Mouse (Mus musculus) urinary bladder, postnatal 4 days (tissue): ENCODE measurements at regions not wholly inside any gene's neighbourhood (a gene's known extent, or its start where the extent isn't known, plus 50 kb on each side); places are given as distances from the start of the nearest gene placed in this dataset.

Experiments used
- DNase-seq, 2 experiments: peaks; one replicate each; pipeline ENCODE4 v3.0.0; 2021 to 2022; ENCODE audit warnings: low spot score in 2 of 2

DNA sequence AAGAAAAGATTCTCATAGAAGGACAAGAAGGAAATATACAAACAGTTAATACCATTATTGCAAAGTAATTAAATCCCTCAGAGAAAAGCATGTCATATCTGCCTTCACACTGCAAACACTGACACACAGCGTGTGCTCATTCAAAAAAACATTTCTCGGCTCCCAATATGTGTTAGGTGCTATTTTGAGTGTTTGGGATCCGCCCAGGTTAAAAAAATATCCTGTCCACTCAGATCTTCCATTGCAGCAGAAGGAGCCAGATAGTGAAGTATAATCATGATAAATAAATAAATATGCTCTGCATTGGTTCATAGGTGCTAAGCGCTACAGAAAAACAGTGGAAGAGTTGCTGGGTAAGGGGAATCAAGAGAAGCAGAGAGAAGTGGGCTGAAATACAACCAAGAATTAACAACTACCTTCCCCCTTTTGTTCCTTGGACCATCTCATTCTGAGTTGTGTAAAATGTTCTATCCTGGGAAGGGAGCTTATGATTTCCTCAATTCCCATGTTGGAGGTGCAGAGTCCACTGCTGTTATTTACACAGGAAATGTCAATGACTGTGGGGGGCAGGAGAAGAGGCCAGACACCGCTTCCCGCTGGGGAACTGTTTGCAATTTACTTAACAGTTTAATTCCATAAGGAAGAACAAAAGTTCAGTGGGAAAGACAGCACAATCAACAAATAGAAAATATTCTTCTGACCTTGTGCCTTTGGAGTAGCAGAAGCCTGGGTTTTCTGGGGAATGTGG, 139.9 kb downstream of the Tle1 start:
- no peak for DNase-seq

DNA sequence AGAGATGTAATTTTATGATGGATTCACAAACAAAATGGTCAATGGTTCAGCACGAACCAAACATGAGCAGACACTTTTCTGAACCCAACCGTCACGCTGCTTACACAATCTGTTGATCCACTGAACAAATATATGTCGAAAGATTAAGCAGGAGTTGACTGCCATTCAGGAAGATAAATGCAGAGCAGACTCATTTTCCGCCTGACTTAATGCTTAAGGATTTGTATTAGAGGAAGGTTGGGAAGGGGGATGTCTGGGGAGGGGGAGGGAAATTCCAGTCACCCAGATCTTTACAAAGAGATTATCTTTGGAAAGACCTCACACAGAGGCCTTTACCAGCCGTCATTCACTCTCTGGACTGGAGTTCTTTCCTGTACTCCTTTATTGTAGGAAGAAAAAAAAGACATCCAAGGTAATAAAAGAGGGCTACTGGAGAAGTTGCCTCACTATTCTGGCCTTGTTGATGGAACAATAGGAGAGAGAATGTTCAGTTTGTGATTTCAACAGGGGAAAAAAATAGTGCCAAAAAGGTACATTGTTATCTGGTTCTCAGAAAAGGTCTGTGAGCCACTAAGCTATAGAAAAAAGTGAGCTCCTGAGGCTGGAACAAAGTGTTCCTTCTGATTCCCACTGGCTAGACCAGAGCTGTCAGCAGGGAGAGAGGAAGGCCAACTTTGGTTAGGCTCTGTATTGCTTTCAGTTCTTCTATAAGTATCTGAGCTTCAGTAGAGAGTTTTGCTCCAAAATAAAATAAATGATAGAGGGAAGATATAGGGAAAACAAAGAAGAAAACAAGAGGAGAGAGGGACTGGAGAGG, 150.9 kb downstream of the Tle1 start:
- no peak for DNase-seq

DNA sequence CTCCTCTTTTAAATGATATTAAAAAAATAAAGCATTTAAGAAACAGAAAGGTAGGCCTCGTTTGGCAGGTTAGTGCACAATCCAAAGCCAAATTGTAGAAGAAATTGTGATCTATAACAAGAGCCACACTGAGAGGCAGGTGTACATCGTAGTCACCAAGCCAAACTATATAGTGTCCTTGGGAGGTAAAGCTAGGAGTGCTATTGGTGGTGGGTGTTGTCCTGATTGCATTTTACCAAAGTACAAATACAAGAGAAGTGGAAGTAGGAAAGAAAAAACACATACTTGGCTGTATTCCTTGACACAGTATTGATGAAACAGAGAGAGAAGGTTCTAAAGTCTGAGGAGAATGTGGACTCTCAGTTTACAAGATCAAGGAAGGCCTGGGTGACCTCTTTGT, 178.6 kb downstream of the Tle1 start:
- no peak for DNase-seq

DNA sequence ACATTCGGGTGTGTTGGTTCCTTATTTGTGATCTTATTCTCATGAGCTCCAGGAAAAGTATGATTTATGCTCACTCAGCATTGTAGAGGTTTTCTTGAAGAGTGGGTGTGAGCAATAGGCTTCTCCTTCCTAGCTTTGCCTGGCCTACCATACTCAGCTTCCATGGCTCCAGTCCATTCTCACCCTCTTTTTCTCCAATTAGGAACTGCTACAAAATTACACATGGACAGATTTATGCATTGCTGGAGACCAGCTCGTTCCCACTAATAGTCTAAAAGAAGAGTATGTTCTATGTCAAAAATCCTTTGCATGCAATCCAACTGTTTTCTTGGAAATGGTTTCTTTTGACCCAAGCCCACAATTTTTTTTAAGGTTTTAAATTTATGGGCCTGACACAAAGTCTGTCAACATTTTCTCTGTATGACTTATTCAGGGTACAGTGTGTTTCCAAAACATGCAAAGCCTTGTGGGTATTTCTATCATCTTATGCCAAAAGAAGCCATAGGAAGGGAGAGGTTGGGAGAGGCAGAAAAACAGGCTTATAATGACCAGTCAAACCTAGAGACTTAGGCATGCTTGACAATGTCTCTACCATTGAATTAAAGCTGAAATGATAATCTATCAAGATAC, 186.4 kb downstream of the Tle1 start:
- peak in 1 of 2 experiments; percentile 18 for DNase-seq

DNA sequence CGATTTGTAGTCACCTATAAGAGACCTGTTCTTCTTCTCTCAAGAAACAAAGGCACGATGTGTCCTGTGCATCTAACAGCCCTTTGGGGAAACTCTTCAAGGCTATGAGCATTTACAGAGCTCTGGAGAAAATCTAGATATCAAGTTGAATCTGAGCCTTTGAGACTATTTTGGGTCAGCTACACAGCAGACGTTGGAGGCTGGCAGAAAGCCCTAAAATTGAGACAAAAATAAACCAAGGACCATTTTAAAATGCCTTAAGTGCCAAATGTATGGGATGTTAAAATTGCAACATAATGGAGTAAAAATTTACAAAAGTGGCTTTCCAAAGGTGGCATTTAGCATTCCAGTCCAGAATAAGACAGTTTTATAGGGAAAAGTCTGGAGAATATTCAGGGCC, 187.1 kb downstream of the Tle1 start:
- DNase-seq: no peak

DNA sequence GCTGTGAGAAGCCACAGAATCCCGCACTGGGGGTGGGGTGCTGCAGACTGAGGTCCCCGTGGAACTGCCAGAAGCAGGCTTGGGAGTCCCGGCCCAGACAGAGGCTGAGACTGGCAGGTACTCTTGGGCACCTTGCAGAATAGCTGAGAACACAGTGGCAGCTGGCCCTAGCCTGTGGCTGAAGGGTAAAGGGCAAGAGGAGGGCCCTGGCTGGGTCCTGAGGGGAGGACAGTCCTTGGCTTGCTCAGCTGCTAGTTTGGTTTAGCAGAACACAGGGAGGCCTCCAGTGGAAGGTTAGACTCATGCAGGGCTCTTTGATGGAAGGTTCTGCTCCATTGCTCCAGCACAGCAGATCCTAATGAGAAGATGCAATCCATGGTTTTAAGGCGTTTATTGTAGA, 190.4 kb downstream of the Tle1 start:
- no peak for DNase-seq

DNA sequence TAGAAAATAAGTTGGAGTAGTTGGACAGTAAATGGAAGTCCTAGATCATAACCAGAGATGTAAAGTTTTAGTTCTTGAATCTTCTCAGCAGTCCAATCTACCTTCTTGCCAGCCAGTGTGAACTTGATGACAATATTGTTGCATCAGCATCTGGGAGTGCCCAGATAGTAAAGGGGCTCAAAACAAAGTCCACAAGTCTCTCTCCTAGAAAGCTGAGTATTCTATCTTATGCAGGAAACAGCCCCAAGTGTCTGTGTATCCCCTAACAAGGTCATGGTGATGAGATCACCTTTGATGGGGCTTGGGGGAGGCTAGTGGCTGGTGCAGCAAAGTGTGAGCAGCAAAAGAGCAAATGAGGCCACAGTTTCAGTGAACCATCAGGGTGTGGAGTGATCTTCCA, 194.8 kb downstream of the Tle1 start:
- no peak for DNase-seq

DNA sequence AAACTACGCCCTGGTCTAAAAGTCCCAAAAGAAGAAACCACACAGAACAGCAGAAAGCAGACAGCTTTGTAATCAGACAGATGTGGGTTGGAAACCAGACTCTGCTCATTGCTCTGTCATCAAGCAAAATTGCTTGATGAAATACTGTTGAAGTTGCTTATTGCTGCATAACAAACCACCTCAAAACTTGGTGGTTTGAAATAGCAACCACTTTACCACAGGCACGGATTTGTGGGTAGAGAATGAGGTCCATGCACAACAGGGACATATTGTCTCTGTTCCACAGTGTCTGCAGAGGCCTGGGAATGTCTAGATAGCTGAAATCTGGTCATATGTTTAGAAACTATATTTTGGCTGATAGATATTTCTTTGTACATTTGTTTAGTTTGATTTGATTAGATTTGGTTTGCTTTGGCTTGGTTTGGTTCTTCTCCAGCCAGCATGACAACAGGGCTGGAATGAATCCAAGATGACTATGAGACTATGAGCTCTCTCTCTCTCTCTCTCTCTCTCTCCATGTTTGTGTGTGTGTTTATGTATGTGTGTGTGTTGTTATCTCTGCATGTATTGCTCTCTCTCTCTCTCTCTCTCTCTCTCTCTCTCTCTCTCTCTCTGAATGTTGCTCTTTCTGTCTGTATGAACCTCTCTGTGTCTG, 199.4 kb downstream of the Tle1 start:
- no peak for DNase-seq

DNA sequence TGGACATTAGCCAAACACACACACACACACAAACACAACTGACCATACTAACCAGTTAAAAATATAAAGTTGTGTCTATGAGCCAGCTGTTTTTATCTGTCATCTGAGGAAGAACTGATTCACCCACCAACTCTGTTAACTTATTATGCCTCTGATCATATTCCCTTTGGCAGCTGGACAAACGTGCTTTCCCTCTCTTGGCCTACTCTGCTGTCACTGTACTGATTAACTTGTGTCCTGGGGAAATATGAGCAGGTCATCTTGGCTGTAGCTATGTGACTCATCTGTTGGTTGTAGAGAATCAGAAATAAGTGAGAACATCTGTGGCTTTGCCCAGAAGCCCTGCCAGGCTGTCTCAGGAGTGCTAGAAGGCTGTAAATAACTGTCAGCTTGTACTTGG, 210.9 kb upstream of the Gm11232 start:
- no peak for DNase-seq

DNA sequence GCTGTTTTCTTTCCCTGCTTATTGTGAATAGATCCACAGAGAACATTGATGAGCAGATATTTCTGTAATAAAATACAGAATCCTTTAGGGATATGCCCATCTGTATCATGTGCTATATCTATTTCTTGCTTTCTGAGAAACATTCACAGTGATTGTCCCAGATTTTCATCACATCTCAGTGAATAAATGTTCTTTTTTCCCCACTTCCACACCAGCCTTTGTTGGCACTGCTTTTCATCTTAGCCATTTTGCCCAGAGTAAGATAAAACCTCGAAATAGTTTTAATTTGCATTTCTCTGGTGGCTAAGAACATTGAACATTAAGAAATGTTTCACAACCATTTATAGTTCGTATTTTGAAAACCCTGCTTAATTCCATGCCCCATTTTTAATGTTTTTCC, 195.7 kb upstream of the Gm11232 start:
- no peak for DNase-seq

DNA sequence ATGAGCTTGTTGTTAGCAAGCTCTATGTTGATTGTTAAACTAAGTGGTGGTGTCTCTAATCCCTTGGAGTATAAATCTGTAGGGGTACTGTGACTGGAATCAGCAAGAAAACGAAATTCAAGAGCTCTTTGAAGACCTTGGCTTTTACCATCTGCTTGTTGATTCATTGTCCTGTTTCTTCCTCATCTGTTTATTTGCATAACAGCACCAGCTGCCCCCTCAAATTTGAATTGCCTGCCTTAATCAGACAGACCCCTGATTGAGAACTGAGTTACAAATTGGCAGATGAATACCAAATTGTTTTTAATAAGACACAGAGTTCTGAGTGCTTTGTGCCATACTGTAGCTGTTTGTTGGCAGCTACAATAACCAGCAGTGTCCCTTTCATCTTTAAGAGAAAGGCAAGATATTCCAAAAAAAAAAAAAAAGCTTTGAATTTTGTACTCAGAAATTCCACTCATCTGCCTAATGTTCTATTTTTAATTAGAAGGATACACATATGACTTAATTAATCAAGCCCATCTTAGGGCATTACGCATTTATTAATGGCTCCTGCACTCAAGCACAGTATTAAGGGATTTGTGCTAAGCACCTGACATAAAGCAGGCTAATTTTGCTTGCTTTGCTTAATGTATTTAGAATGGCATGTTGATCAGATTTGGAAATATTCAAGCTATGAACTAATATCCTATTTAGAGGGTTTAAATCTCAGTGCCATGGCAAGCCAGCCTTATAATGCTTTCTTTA, 175.6 kb upstream of the Gm11232 start:
- DNase-seq: no peak

DNA sequence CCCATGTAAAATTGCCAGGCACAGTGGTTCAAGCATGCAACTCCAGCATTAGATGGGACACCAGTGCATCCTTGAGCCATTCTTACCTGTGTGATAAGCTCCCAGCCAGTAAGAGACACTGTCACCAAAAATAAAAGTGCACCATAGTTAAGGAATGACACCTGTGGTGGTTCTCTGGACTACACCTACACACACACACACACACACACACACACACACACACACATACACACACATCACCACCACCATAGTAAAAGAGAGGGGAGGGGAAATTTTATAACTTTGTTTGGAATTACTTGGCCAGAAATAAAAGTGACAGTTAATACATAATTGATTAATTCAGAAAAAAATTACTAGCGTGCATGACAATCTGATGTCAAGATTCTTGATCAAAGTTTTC, 175.1 kb upstream of the Gm11232 start:
- no peak for DNase-seq

DNA sequence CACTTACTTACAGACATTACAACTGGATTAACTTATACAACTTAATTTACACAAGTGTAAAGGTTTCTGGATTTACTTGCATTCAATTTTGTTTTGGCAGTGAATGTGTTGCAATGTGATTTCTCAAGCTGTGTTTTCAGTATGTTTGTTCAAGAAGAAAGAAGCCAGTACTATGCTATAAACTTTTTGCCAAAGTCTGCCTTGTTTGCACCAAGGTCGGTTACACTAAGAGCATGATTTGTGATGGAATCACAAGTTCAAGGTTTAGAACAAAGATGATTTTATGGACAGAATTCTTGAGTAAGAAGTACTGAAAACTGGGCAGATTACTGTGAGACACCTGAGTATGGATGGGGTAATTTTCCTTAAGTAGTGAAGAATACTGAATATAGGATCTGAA, 153.8 kb upstream of the Gm11232 start:
- no peak for DNase-seq

DNA sequence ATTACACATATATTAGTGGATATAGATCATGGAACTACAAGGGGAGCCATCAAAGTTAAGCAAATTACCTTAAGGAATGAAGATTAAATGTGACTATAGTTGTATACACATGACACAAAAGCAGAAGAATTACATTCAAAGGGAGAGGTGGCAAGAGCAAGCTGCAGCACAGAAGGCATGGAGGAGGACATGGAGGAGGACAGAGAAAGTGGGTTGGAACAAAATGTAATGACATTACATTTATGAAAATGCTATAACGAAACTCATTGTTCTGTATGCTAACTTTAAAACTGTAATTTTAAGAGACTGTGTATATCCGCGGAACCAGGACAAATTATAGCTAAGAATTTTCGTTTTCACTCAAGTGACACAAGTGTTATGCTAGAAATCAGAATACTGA, 117.9 kb upstream of the Gm11232 start:
- no peak for DNase-seq

DNA sequence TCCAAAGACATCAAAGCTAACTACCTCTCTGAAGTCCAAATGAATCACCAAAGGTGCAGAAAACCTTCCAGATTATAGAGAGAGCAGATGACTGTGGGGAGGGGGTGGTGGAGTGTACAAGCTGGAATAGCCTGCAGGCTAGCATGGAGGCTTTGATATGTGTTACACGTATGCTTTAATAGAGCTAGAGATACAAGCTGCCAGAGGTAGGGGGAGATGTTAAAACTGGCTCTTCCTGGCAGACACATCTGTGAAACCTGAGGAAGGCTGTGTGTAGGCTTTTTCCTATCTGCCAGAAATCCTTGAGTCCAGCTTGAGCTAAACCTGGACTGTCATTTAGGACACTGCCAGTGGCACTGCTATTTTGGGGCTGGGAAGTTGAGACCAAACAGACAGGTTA, 109.2 kb upstream of the Gm11232 start:
- DNase-seq: no peak

DNA sequence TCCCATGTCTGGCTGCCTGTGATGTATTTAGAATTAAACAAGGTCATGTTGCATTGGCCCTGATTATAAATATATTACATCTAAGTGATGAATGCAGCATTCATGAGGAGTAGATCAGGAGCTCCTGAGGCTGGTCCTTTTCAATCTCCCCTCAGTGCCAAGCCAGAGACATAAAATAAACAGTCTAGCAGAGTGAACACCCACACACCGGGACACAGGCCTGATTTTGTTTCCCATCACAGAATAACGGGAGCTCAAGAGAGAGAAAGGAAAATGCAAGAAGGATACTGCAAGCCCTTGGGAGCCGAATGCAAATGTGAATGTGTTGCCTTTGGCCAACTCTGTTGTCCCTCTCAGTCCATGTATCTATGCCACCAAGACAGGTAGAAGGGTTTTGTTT, 84.1 kb upstream of the Gm11232 start:
- DNase-seq: no peak

DNA sequence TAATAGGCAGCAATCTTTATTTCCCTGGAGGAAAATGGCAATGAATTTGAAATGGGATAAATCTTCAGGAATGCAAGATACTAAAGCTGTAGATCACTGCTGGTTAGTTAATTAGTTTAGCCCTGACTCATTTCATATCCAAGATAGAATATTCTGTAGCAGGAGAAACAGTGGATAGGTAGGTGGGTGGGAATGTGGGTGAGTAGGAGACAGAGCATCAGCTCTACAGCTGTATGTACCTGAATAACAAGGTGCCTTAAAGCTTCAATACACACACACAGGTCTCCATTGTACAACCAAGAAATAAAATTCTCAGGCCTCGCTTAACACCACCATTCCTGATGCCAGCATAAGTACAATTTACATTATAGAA, 83.0 kb upstream of the Gm11232 start:
- no peak for DNase-seq

DNA sequence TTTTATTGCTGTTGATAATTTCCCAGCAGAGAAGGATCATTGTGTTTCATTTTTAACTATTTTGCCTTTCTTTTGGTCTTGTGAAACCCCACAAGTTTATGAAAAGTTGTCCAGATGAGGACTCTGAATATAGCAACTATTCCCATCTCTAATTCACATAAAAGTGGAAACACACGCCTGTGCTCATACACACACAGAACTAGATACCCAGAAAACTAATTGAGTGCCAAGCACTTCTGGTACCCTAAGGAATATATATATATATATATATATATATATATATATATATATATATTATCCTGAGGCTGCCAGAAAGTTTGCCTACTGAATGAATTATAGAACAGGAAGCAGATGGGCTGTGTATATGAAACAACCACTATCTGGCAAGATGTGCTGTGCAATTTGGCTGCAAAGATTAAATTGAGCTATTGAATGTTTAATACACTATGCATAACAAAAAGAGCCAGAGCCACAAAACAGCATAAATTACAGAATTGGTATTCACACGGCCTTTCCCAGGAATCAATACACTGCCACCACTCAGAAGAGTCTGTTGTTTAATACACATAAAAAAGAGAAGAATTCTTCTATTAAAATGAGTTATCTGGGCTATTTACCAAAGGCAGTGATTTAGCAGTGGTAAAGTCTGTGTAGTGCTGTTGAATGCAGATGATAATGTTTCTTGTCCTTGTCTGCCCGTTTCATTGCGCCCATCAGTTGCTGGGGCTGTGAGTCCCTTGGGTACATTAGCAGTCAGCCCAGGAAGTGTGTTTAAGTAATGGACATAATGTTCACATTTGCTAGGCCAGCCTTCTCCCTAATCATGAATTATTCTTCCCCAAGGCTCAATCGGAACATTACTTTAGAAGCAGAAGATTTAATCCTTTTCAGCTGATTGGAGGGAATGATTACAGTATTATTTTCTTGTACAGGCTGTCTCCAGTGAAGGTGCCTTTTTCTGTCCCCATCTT, 82.3 kb upstream of the Gm11232 start:
- DNase-seq: no peak

DNA sequence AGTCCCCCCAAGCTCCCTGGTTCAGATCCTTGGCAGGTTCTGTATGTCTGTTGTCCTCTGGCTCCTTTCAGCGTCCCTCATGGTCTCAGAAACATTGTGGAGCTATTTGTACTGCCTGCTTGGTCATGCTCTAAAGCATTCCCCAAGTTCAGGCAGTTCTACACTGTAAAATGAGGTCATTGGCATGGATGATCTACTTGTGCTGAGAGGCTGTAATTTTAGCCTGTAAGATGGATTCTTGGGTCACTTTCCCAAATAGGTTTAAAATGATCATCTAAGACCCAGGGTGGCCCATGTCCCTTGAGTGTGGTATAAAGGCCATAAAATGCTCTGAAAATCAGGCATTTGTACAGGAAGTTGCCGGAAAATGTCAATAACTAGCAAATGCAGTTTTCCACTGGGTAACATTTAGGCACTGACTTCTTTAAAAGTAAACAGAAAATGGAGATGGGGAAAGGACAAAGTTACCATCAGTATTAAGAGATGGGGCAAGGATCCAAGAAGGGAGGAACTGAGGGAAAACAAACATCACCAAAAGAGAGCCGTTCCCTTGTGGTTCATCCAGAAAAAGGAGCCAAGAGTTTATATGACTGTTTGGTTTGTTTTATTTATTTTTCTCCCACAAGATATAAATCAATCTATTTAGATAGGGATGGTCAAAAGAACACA, 81.5 kb upstream of the Gm11232 start:
- no peak for DNase-seq

DNA sequence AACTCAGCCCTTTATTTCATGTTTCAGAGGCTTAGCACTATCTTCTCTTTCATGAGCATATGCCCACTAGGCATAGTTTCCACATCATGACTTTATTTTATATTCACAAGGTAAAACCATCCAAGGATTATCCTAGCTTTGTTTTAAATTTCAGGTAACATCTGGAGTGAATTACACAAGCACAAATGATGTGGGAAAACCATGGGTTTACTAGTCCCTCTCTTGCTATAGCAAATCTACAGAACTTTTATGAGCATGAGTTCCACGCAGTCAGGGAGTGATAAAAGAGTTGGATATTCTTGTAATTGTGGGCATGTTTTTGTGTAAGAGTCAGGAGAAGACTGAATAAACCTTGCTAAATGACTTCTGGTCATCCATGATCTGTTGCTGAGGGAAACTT, 78.0 kb upstream of the Gm11232 start:
- DNase-seq: no peak
